Mouse (Mus musculus) MEL (cell line): ENCODE data around the gene Ippk.

Experiments
- CTCF ChIP-seq, 3 experiments: IDR thresholded peaks in 2 of 3; conservative IDR thresholded peaks in 1 of 3; 2 replicates each; pipeline ENCODE4 v1.5.1; 2011 to 2012; ENCODE audit warnings: low read length in 3 of 3, low read depth in 2 of 3, mild to moderate bottlenecking in 2 of 3, improper control_type of control experiment in 1 of 3, inconsistent platforms in 1 of 3, mixed read lengths in 1 of 3, moderate library complexity in 1 of 3; ENCODE audit not compliant: control insufficient read depth in 1 of 3, insufficient read depth in 1 of 3, poor library complexity in 1 of 3, severe bottlenecking in 1 of 3
- E2F4 ChIP-seq: IDR thresholded peaks from 2 replicates; pipeline ENCODE4 v1.6.1; 2011; ENCODE audit warnings: low read depth, low read length, improper control_type of control experiment, borderline replicate concordance
- EP300 ChIP-seq, 2 experiments: IDR thresholded peaks; 2 replicates each; pipeline ENCODE4 v1.6.1; 2011; ENCODE audit warnings: improper control_type of control experiment in 2 of 2, low read length in 2 of 2, low read depth in 1 of 2, mild to moderate bottlenecking in 1 of 2
- TBP ChIP-seq: IDR thresholded peaks from 2 replicates; pipeline ENCODE4 v1.8.0; 2011; ENCODE audit warnings: low read depth, low read length, improper control_type of control experiment
- USF1 ChIP-seq: IDR thresholded peaks from 2 replicates; pipeline ENCODE4 v1.6.1; 2014; ENCODE audit warnings: low read depth, mild to moderate bottlenecking, inconsistent platforms, low read length, improper control_type of control experiment, moderate library complexity

DNA sequence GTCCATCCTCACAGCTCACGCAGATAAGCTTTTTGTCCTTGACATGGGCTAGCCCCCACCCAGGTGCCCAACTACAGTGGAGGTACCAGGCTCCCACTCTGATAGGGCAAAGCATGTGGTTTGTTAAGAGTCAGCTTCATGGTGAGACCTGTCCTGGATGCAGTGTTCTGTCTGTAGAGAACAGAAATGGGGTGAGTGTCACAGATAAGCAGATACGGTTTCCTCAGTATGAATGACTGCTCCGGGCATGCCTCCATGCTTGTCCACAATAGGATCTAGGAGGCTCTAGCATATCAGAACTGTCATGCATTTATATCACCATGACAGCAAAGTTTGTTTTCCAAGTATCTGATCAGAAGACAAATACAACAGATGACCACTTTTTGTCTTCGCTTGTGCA is 44.8 kb downstream of the Ippk start:
- TF ChIP-seq TBP (no peak), CTCF (IDR thresholded peaks at IDR 0.05 in 2 of 3, conservative IDR thresholded peaks at IDR 0.05 in 1 of 3; ENCODE audit: control insufficient read depth in 1 of 3, insufficient read depth in 1 of 3, low read depth in 2 of 3, low read length in 3 of 3, poor library complexity in 1 of 3, severe bottlenecking in 1 of 3) (no peak), E2F4 (no peak), EP300 (IDR thresholded peaks at IDR 0.05; ENCODE audit: low read depth in 1 of 2, low read length in 2 of 2) (no peak), USF1 (no peak)
